In the genomic region with DNA sequence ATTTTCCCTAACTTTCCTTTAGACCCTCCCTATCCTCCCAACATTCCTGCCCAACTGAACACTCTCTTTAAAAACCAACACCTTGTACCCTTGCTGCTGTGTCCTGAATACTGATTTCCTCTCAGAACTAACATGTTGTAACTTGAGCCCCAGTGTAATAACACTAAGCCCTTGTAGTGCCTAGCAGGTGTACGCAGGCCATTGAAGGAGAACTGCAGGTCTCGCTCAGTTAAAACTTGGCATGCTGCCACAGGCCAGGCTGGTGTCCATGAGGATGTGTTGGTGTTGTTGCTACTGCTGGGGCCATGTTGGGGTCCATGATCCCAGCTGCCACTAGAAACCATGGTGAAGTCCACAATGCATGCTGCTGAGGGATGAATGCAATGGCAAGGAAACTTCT, we compare ENCODE assay signal across 32 mouse cellular contexts. TPM values are rescaled to one million over a fixed set of nuclear protein-coding genes. Genes with fewer than 3 reads are reported as not detected.
DNase-seq lines count a peak whose midpoint lies in the region; ATAC-seq lines count a peak whose summit lies in the region.
"Had no signal": no experiment of that assay in that cellular context is flagged by ENCODE, and none has a peak within 500 bp of the region (broad histone marks: within the 10 kb centered on the region; RNA-seq: fewer than 3 reads in every experiment).

No protein-coding gene starts in this region.

- no peaks in the 10 kb centered on the region for H3K36me3 ChIP-seq in kidney, embryonic 14.5 days (ENCODE audit: control insufficient read depth, insufficient read depth, low read length)
- no peaks in the 10 kb centered on the region for H3K36me3 ChIP-seq in kidney, embryonic 15.5 days
- H3K36me3 ChIP-seq: forebrain, embryonic 15.5 days; heart, embryonic 13.5 days; hindbrain, embryonic 13.5 days; limb, embryonic 13.5 days; lung, embryonic 15.5 days; midbrain, embryonic 15.5 days; neural tube, embryonic 12.5 days had no signal

- no peak overlapping the region for H3K9ac ChIP-seq in kidney, embryonic 14.5 days (ENCODE audit: low read depth, low read length)
- no peak overlapping the region for H3K9ac ChIP-seq in kidney, embryonic 15.5 days
- H3K9ac ChIP-seq: forebrain, embryonic 15.5 days; heart, embryonic 13.5 days; hindbrain, embryonic 13.5 days; limb, embryonic 13.5 days; liver, embryonic 14.5 days; lung, embryonic 15.5 days; midbrain, embryonic 15.5 days; neural tube, embryonic 12.5 days had no signal

- DNase-seq in kidney, adult 9 months, result no peak
- peak; percentile 57 for DNase-seq in forelimb bud, embryonic 11.5 days (ENCODE audit: low read depth, low spot score)
- peak; percentile 29 to 50 for DNase-seq in kidney, postnatal 4 days
- no peak for DNase-seq in ovary, adult 18-20 months (ENCODE audit: low spot score)
- DNase-seq: adrenal gland, adult 8-10 months; cerebellum, adult 18-20 months; cerebellum, postnatal 36 days; embryo, embryonic 11 days; gastrocnemius, postnatal 14 days; heart, adult 11 months; heart, postnatal 14 days; lung, postnatal 4 days; right cerebral cortex, adult 18-20 months; right cerebral cortex, postnatal 4 days; thymus, adult 18-20 months; thymus, postnatal 4 days had no signal

- WGBS in kidney, embryonic 14.5 days, result 21% methylated on average over 2 of the region's 2 CpGs
- 32% methylated on average over 2 of the region's 2 CpGs for WGBS in kidney, embryonic 15.5 days

- H3K9me3 ChIP-seq in kidney, embryonic 14.5 days (ENCODE audit: control insufficient read depth, low read length), result no peaks in the 10 kb centered on the region
- H3K9me3 ChIP-seq in kidney, embryonic 15.5 days (replicated peaks), result no peaks in the 10 kb centered on the region
- H3K9me3 ChIP-seq: forebrain, embryonic 15.5 days; heart, embryonic 13.5 days; hindbrain, embryonic 13.5 days; limb, embryonic 13.5 days; lung, embryonic 15.5 days; midbrain, embryonic 15.5 days; neural tube, embryonic 12.5 days had no signal

- no peak overlapping the region for H3K4me3 ChIP-seq in kidney, embryonic 14.5 days (ENCODE audit: low read length)
- H3K4me3 ChIP-seq in kidney, embryonic 15.5 days (replicated peaks), result no peak overlapping the region
- H3K4me3 ChIP-seq: forebrain, embryonic 15.5 days; heart, embryonic 13.5 days; hindbrain, embryonic 13.5 days; left cerebral cortex, adult 2 months; limb, embryonic 13.5 days; lung, embryonic 15.5 days; midbrain, embryonic 15.5 days; neural tube, embryonic 12.5 days had no signal

- ATAC-seq in kidney, embryonic 14.5 days (ENCODE audit: low FRiP score, low TSS enrichment), result peak; percentile 57; the same call in 1 of the 2 replicates
- peak; percentile 56 for ATAC-seq in kidney, embryonic 15.5 days (replicated peaks; ENCODE audit: low FRiP score)
- ATAC-seq in CD4-positive, CD25-positive, alpha-beta regulatory T cell, adult 4 months, result no peak
- ATAC-seq: activated CD4-positive, CD25-positive, alpha-beta regulatory T cell, adult 4 months; forebrain, embryonic 15.5 days; midbrain, embryonic 15.5 days had no signal

- no peak overlapping the region for H3K27ac ChIP-seq in kidney, embryonic 14.5 days (ENCODE audit: low read depth, low read length)
- H3K27ac ChIP-seq in kidney, embryonic 15.5 days, result no peak overlapping the region
- H3K27ac ChIP-seq: forebrain, embryonic 15.5 days; heart, embryonic 13.5 days; hindbrain, embryonic 13.5 days; left cerebral cortex, adult 2 months; limb, embryonic 13.5 days; liver, embryonic 14.5 days; lung, embryonic 15.5 days; midbrain, embryonic 15.5 days; neural tube, embryonic 12.5 days had no signal

- no peak overlapping the region for H3K4me2 ChIP-seq in kidney, embryonic 14.5 days (replicated peaks; ENCODE audit: low read depth, low read length)
- H3K4me2 ChIP-seq in kidney, embryonic 15.5 days, result no peak overlapping the region
- H3K4me2 ChIP-seq: forebrain, embryonic 15.5 days; heart, embryonic 13.5 days; hindbrain, embryonic 13.5 days; limb, embryonic 13.5 days; lung, embryonic 15.5 days; midbrain, embryonic 15.5 days; neural tube, embryonic 12.5 days had no signal

- H3K4me1 ChIP-seq in kidney, embryonic 14.5 days (ENCODE audit: control insufficient read depth, insufficient read depth, low read length), result no peaks in the 10 kb centered on the region
- H3K4me1 ChIP-seq in kidney, embryonic 15.5 days, result no peaks in the 10 kb centered on the region
- H3K4me1 ChIP-seq: forebrain, embryonic 15.5 days; heart, embryonic 13.5 days; hindbrain, embryonic 13.5 days; lung, embryonic 15.5 days; midbrain, embryonic 15.5 days; neural tube, embryonic 12.5 days had no signal

- H3K27me3 ChIP-seq in kidney, embryonic 14.5 days (ENCODE audit: control insufficient read depth, insufficient read depth, low read length), result no peaks in the 10 kb centered on the region
- no peaks in the 10 kb centered on the region for H3K27me3 ChIP-seq in kidney, embryonic 15.5 days
- H3K27me3 ChIP-seq: forebrain, embryonic 15.5 days; heart, embryonic 13.5 days; hindbrain, embryonic 13.5 days; limb, embryonic 13.5 days; lung, embryonic 15.5 days; midbrain, embryonic 15.5 days; neural tube, embryonic 12.5 days had no signal

RNA-seq across cellular contexts. Expression of a gene that starts 27.5 kb away (rescaled TPM):
- not detected in 2 replicates for polyA plus RNA-seq in kidney, embryonic 14.5 days (2014; fragmentation: Nextera tagmentation; extraction: Ambion mirVana)
- polyA plus RNA-seq in kidney, embryonic 15.5 days (2015; fragmentation: Nextera tagmentation; extraction: Ambion mirVana), result not detected in 2 replicates
- polyA plus RNA-seq in CD4-positive, CD25-positive, alpha-beta regulatory T cell, adult 4 months (2017; shearing (Covaris generic)), result not detected
- polyA plus RNA-seq: activated CD4-positive, CD25-positive, alpha-beta regulatory T cell, adult 4 months; C2C12; forebrain, embryonic 15.5 days; heart, embryonic 13.5 days; hindbrain, embryonic 13.5 days; intestine, embryonic 14.5 days; limb, embryonic 13.5 days; liver, embryonic 14.5 days; lung, embryonic 15.5 days; neural tube, embryonic 12.5 days; stomach, embryonic 16.5 days had no signal

Comparison
In these comparisons a context has a peak if more than half of its experiments do, and no peak if none do; other contexts are left out.
1. DNase-seq: peak in forelimb bud, embryonic 11.5 days (single experiment) and kidney, postnatal 4 days (2 of 2); none in kidney, adult 9 months (single experiment) and ovary, adult 18-20 months (single experiment).